Mouse (Mus musculus): ENCODE measurements around the gene Col25a1. TPM values are rescaled to one million over a fixed set of nuclear protein-coding genes. Genes with fewer than 3 reads are reported as not detected.

Gene Col25a1
- polyA plus RNA-seq, 1 experiment from 2014 or later, result 4.7 TPM

- Histone ChIP-seq H3K4me3 (ENCODE audit: low read depth, low read length) (no peak overlapping the region), H3K36me3 (ENCODE audit: control insufficient read depth, insufficient read depth, low read length) (no peaks in the 10 kb centered on the region), H3K4me1 (replicated peaks; ENCODE audit: control insufficient read depth, insufficient read depth, low read length) (peaks cover 5% of the 10 kb centered on the region; the same call in 1 of the 2 replicates), H3K27me3 (replicated peaks; ENCODE audit: control insufficient read depth, insufficient read depth, low read length) (no peaks in the 10 kb centered on the region), H3K9ac (ENCODE audit: low read length) (no peak overlapping the region), H3K9me3 (ENCODE audit: control insufficient read depth, low read length) (no peaks in the 10 kb centered on the region), H3K27ac (ENCODE audit: low read depth) (no peak overlapping the region), H3K4me2 (ENCODE audit: low read length) (no peak overlapping the region)
- 85% methylated on average over 13 of the region's 13 CpGs for WGBS
- no peak for ATAC-seq (replicated peaks; ENCODE audit: low FRiP score, low TSS enrichment, low read depth)
- DNase-seq (ENCODE audit: low spot score), result no peak
These were observed 451.8 kb downstream of the Col25a1 start for GRCm38 (mm10) chr3:130582903-130583664.

GRCm38 (mm10) chr3:130584007-130584406 lies 452.7 kb downstream of the Col25a1 start:
- peaks cover 5% of the 10 kb centered on the region; the same call in 1 of the 2 replicates for H3K4me1 ChIP-seq (replicated peaks; ENCODE audit: control insufficient read depth, insufficient read depth, low read length)
- no peak overlapping the region for H3K4me3 ChIP-seq (ENCODE audit: low read depth, low read length)
- H3K27ac ChIP-seq (ENCODE audit: low read depth), result no peak overlapping the region
- H3K9me3 ChIP-seq (ENCODE audit: control insufficient read depth, low read length), result no peaks in the 10 kb centered on the region
- H3K4me2 ChIP-seq (ENCODE audit: low read length), result no peak overlapping the region
- H3K27me3 ChIP-seq (replicated peaks; ENCODE audit: control insufficient read depth, insufficient read depth, low read length), result no peaks in the 10 kb centered on the region
- H3K36me3 ChIP-seq (ENCODE audit: control insufficient read depth, insufficient read depth, low read length), result no peaks in the 10 kb centered on the region
- 67% methylated on average over 7 of the region's 7 CpGs for WGBS
- DNase-seq (ENCODE audit: low spot score) (no peak), ATAC-seq (replicated peaks; ENCODE audit: low FRiP score, low TSS enrichment, low read depth) (no peak)
- no peak overlapping the region for H3K9ac ChIP-seq (ENCODE audit: low read length)

GRCm38 (mm10) chr3:130595050-130595449 lies 463.7 kb downstream of the Col25a1 start:
- H3K9ac ChIP-seq (ENCODE audit: low read length), result no peak overlapping the region
- DNase-seq (ENCODE audit: low spot score) (no peak), ATAC-seq (replicated peaks; ENCODE audit: low FRiP score, low TSS enrichment, low read depth) (no peak)
- H3K4me2 ChIP-seq (ENCODE audit: low read length), result no peak overlapping the region
- no peaks in the 10 kb centered on the region for H3K36me3 ChIP-seq (ENCODE audit: control insufficient read depth, insufficient read depth, low read length)
- H3K27ac ChIP-seq (ENCODE audit: low read depth), result no peak overlapping the region
- WGBS, result 75% methylated on average over 8 of the region's 8 CpGs
- H3K4me3 ChIP-seq (ENCODE audit: low read depth, low read length), result no peak overlapping the region
- no peaks in the 10 kb centered on the region for H3K4me1 ChIP-seq (replicated peaks; ENCODE audit: control insufficient read depth, insufficient read depth, low read length)
- H3K9me3 ChIP-seq (ENCODE audit: control insufficient read depth, low read length), result no peaks in the 10 kb centered on the region
- H3K27me3 ChIP-seq (replicated peaks; ENCODE audit: control insufficient read depth, insufficient read depth, low read length), result no peaks in the 10 kb centered on the region

- no peak overlapping the region for H3K4me3 ChIP-seq (ENCODE audit: low read depth, low read length)
- no peaks in the 10 kb centered on the region for H3K36me3 ChIP-seq (ENCODE audit: control insufficient read depth, insufficient read depth, low read length)
- H3K9me3 ChIP-seq (ENCODE audit: control insufficient read depth, low read length), result no peaks in the 10 kb centered on the region
- no peak overlapping the region for H3K4me2 ChIP-seq (ENCODE audit: low read length)
- no peaks in the 10 kb centered on the region for H3K4me1 ChIP-seq (replicated peaks; ENCODE audit: control insufficient read depth, insufficient read depth, low read length)
- H3K27ac ChIP-seq (ENCODE audit: low read depth), result no peak overlapping the region
- DNase-seq (ENCODE audit: low spot score), result no peak
- WGBS, result 81% methylated on average over 10 of the region's 10 CpGs
- ATAC-seq (replicated peaks; ENCODE audit: low FRiP score, low TSS enrichment, low read depth), result no peak
- no peaks in the 10 kb centered on the region for H3K27me3 ChIP-seq (replicated peaks; ENCODE audit: control insufficient read depth, insufficient read depth, low read length)
- H3K9ac ChIP-seq (ENCODE audit: low read length), result no peak overlapping the region
These were observed 470.2 kb downstream of the Col25a1 start for GRCm38 (mm10) chr3:130601491-130601890.

GRCm38 (mm10) chr3:130607924-130608323 lies 476.6 kb downstream of the Col25a1 start:
- no peaks in the 10 kb centered on the region for H3K36me3 ChIP-seq (ENCODE audit: control insufficient read depth, insufficient read depth, low read length)
- no peak for ATAC-seq (replicated peaks; ENCODE audit: low FRiP score, low TSS enrichment, low read depth)
- 73% methylated on average over 2 of the region's 2 CpGs for WGBS
- no peak for DNase-seq (ENCODE audit: low spot score)
- no peak overlapping the region for H3K27ac ChIP-seq (ENCODE audit: low read depth)
- no peak overlapping the region for H3K4me3 ChIP-seq (ENCODE audit: low read depth, low read length)
- H3K4me2 ChIP-seq (ENCODE audit: low read length), result no peak overlapping the region
- H3K27me3 ChIP-seq (replicated peaks; ENCODE audit: control insufficient read depth, insufficient read depth, low read length), result no peaks in the 10 kb centered on the region
- H3K9me3 ChIP-seq (ENCODE audit: control insufficient read depth, low read length), result no peaks in the 10 kb centered on the region
- H3K9ac ChIP-seq (ENCODE audit: low read length), result no peak overlapping the region
- no peaks in the 10 kb centered on the region for H3K4me1 ChIP-seq (replicated peaks; ENCODE audit: control insufficient read depth, insufficient read depth, low read length)

- 76% methylated on average over 9 of the region's 9 CpGs for WGBS
- H3K4me2 ChIP-seq (ENCODE audit: low read length), result no peak overlapping the region
- H3K36me3 ChIP-seq (ENCODE audit: control insufficient read depth, insufficient read depth, low read length), result no peaks in the 10 kb centered on the region
- H3K4me1 ChIP-seq (replicated peaks; ENCODE audit: control insufficient read depth, insufficient read depth, low read length), result no peaks in the 10 kb centered on the region
- no peak for DNase-seq (ENCODE audit: low spot score)
- H3K27me3 ChIP-seq (replicated peaks; ENCODE audit: control insufficient read depth, insufficient read depth, low read length), result no peaks in the 10 kb centered on the region; the same call in 1 of the 2 replicates
- H3K4me3 ChIP-seq (ENCODE audit: low read depth, low read length), result no peak overlapping the region
- no peak overlapping the region for H3K27ac ChIP-seq (ENCODE audit: low read depth)
- no peak for ATAC-seq (replicated peaks; ENCODE audit: low FRiP score, low TSS enrichment, low read depth)
- H3K9ac ChIP-seq (ENCODE audit: low read length), result no peak overlapping the region
- H3K9me3 ChIP-seq (ENCODE audit: control insufficient read depth, low read length), result no peaks in the 10 kb centered on the region
These were observed 483.1 kb downstream of the Col25a1 start for GRCm38 (mm10) chr3:130614444-130614843.

- Histone ChIP-seq H3K4me3 (ENCODE audit: low read depth, low read length) (no peak overlapping the region), H3K27me3 (replicated peaks; ENCODE audit: control insufficient read depth, insufficient read depth, low read length) (no peaks in the 10 kb centered on the region; the same call in 1 of the 2 replicates), H3K9me3 (ENCODE audit: control insufficient read depth, low read length) (no peaks in the 10 kb centered on the region), H3K27ac (ENCODE audit: low read depth) (no peak overlapping the region), H3K36me3 (ENCODE audit: control insufficient read depth, insufficient read depth, low read length) (no peaks in the 10 kb centered on the region), H3K4me2 (ENCODE audit: low read length) (no peak overlapping the region), H3K4me1 (replicated peaks; ENCODE audit: control insufficient read depth, insufficient read depth, low read length) (no peaks in the 10 kb centered on the region), H3K9ac (ENCODE audit: low read length) (no peak overlapping the region)
- 59% methylated on average over 8 of the region's 8 CpGs for WGBS
- no peak for DNase-seq (ENCODE audit: low spot score)
- ATAC-seq (replicated peaks; ENCODE audit: low FRiP score, low TSS enrichment, low read depth), result no peak
These were observed 484.3 kb downstream of the Col25a1 start for GRCm38 (mm10) chr3:130615625-130616024.

GRCm38 (mm10) chr3:130617439-130617898 lies 486.2 kb downstream of the Col25a1 start, which contains the start of gene Etnppl:
TSS of gene Etnppl (plus strand) at chr3:130617448.
- no peak for ATAC-seq (replicated peaks; ENCODE audit: low FRiP score, low TSS enrichment, low read depth)

More at GRCm38 (mm10) chr3:130617439-130617898, 486.2 kb downstream of the Col25a1 start, which contains the start of gene Etnppl:
- no peaks in the 10 kb centered on the region for H3K36me3 ChIP-seq (ENCODE audit: control insufficient read depth, insufficient read depth, low read length)
- DNase-seq (ENCODE audit: low spot score), result peak; percentile 56
- H3K4me3 ChIP-seq (ENCODE audit: low read depth, low read length), result peak within 1 kb of the TSS; percentile 20
- H3K4me2 ChIP-seq (ENCODE audit: low read length), result peak within 1 kb of the TSS; percentile 45
- 2% methylated on average over 10 of the region's 10 CpGs for WGBS
- no peaks in the 10 kb centered on the region for H3K4me1 ChIP-seq (replicated peaks; ENCODE audit: control insufficient read depth, insufficient read depth, low read length)
- no peak within 1 kb of the TSS for H3K9ac ChIP-seq (ENCODE audit: low read length)
- H3K9me3 ChIP-seq (ENCODE audit: control insufficient read depth, low read length), result no peaks in the 10 kb centered on the region
- H3K27me3 ChIP-seq (replicated peaks; ENCODE audit: control insufficient read depth, insufficient read depth, low read length), result no peaks in the 10 kb centered on the region; the same call in 1 of the 2 replicates
- no peak within 1 kb of the TSS for H3K27ac ChIP-seq (ENCODE audit: low read depth)
